Mouse (Mus musculus) E14TG2a.4 (cell line): ENCODE measurements around the gene Auts2.
"Not testable (repeated sequence)": the region's sequence is repeated elsewhere in the genome, so short reads cannot be mapped to it uniquely, and the experiment has no call there.

Experiments used
- CTCF ChIP-seq: conservative IDR thresholded peaks from 2 replicates; pipeline ENCODE4 v1.5.1; 2014; ENCODE audit warnings: low read length
- NANOG ChIP-seq: IDR thresholded peaks from 2 replicates; pipeline ENCODE4 v1.6.1; 2014; ENCODE audit warnings: borderline replicate concordance, low read length, mixed read lengths

DNA sequence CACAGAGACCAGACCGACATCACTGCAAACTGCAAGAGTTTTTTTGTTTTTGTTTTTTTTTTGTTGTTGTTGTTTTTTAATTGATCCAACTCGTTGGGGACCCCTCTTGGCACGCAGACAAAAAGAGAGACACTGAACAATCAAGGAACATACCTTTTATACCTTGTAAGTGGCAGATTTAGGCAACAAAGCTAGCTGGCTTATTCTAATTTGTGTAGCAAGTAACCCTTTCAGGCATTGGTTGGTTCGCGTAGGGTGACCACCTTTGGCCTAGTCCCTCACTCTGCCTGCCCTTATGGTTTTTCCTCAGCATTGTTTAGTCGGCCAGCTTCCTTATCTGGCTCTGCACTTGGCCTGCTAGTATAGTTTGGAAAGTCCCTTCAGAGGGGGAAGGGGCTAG is 17.6 kb upstream of the Auts2 start:
- TF ChIP-seq CTCF, NANOG: not testable (repeated sequence)
